Comparison of ENCODE assay signal across 20 mouse cellular contexts in the genomic region with DNA sequence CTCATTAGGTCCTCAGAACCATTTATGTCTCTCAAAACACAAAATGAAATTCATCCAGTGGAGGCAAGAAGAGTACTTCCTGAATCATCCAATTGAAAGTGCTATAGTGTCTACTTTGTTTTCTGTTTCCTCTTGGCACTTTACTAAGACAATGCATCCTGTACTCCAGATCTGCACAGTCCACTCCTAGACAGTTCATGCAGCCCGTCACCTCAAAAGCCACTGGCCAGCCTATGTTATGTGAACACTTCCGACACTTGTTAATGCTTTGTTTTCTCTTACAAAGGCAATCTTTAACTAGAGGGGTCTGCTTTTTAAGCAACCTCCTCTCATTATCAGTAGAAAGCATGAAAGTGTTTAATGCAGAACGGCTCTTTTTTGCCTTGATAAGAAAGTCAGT.
DNase-seq lines count a peak whose midpoint lies in the region; ATAC-seq and TF ChIP-seq lines count a peak whose summit lies in the region.
"Had no signal": no experiment of that assay in that cellular context is flagged by ENCODE, and none has a peak within 500 bp of the region (broad histone marks: within the 10 kb centered on the region; RNA-seq: fewer than 3 reads in every experiment).

No protein-coding gene starts in this region.

- no peak overlapping the region for H3K9ac ChIP-seq in midbrain, embryonic 15.5 days
- H3K9ac ChIP-seq in midbrain, postnatal 0 days (replicated peaks; ENCODE audit: low read length, poor library complexity, severe bottlenecking), result no peak overlapping the region
- no peak overlapping the region for H3K9ac ChIP-seq in forebrain, embryonic 13.5 days
- H3K9ac ChIP-seq in forebrain, postnatal 0 days, result no peak overlapping the region
- H3K9ac ChIP-seq: embryonic facial prominence, embryonic 13.5 days; hindbrain, embryonic 12.5 days had no signal

- H3K27ac ChIP-seq in midbrain, embryonic 15.5 days, result no peak overlapping the region
- H3K27ac ChIP-seq in midbrain, postnatal 0 days (ENCODE audit: low read depth, low read length), result no peak overlapping the region
- no peak overlapping the region for H3K27ac ChIP-seq in forebrain, embryonic 13.5 days
- H3K27ac ChIP-seq in forebrain, postnatal 0 days (ENCODE audit: low read depth, low read length), result no peak overlapping the region
- H3K27ac ChIP-seq: embryonic facial prominence, embryonic 13.5 days; heart, embryonic 10.5 days; hindbrain, embryonic 12.5 days had no signal

- no peak for ATAC-seq in midbrain, embryonic 15.5 days (replicated peaks)
- ATAC-seq in midbrain, postnatal 0 days (ENCODE audit: low FRiP score), result no peak
- peak; percentile 46 for ATAC-seq in forebrain, embryonic 13.5 days
- ATAC-seq in forebrain, postnatal 0 days, result peak; percentile 42; the same call in 1 of the 2 replicates
- ATAC-seq: hindbrain, embryonic 16.5 days; inflammation-experienced regulatory T-cells, adult 6 months had no signal

- H3K27me3 ChIP-seq in midbrain, embryonic 15.5 days (replicated peaks), result no peaks in the 10 kb centered on the region
- H3K27me3 ChIP-seq in midbrain, postnatal 0 days (ENCODE audit: insufficient read depth, low read length), result no peaks in the 10 kb centered on the region
- H3K27me3 ChIP-seq in forebrain, embryonic 13.5 days, result peaks cover 38% of the 10 kb centered on the region
- no peaks in the 10 kb centered on the region for H3K27me3 ChIP-seq in forebrain, postnatal 0 days (ENCODE audit: insufficient read depth, low read length)
- H3K27me3 ChIP-seq: embryonic facial prominence, embryonic 13.5 days; hindbrain, embryonic 12.5 days had no signal

- 34% methylated on average over 3 of the region's 3 CpGs for WGBS in midbrain, embryonic 15.5 days
- 39% methylated on average over 3 of the region's 3 CpGs for whole genome bisulfite sequencing in midbrain, postnatal 0 days
- WGBS in forebrain, embryonic 13.5 days, result 10% methylated on average over 3 of the region's 3 CpGs
- WGBS in forebrain, postnatal 0 days, result 7% methylated on average over 3 of the region's 3 CpGs

- H3K4me3 ChIP-seq in midbrain, embryonic 15.5 days, result no peak overlapping the region
- no peak overlapping the region for H3K4me3 ChIP-seq in midbrain, postnatal 0 days (ENCODE audit: low read depth, low read length)
- no peak overlapping the region for H3K4me3 ChIP-seq in forebrain, embryonic 13.5 days
- no peak overlapping the region for H3K4me3 ChIP-seq in forebrain, postnatal 0 days (ENCODE audit: low read depth, low read length)
- H3K4me3 ChIP-seq: embryonic facial prominence, embryonic 13.5 days; heart, embryonic 10.5 days; hindbrain, embryonic 12.5 days had no signal

- peak overlapping the region; percentile 10; the same call in 1 of the 2 replicates for H3K4me2 ChIP-seq in midbrain, embryonic 15.5 days
- H3K4me2 ChIP-seq in midbrain, postnatal 0 days (ENCODE audit: low read depth, low read length, poor library complexity, severe bottlenecking), result no peak overlapping the region
- H3K4me2 ChIP-seq in forebrain, embryonic 13.5 days, result peak overlapping the region; percentile 33; the same call in 1 of the 2 replicates
- peak overlapping the region; percentile 16 for H3K4me2 ChIP-seq in forebrain, postnatal 0 days (ENCODE audit: low read depth)
- H3K4me2 ChIP-seq: embryonic facial prominence, embryonic 13.5 days; hindbrain, embryonic 12.5 days had no signal

- H3K4me1 ChIP-seq in midbrain, embryonic 15.5 days, result peaks cover 8% of the 10 kb centered on the region; the same call in 1 of the 2 replicates
- H3K4me1 ChIP-seq in midbrain, postnatal 0 days (ENCODE audit: insufficient read depth, low read length), result no peaks in the 10 kb centered on the region
- peaks cover 12% of the 10 kb centered on the region for H3K4me1 ChIP-seq in forebrain, embryonic 13.5 days
- H3K4me1 ChIP-seq in forebrain, postnatal 0 days (ENCODE audit: insufficient read depth), result no peaks in the 10 kb centered on the region
- H3K4me1 ChIP-seq: embryonic facial prominence, embryonic 13.5 days; heart, embryonic 10.5 days; hindbrain, embryonic 12.5 days had no signal

- no peak for TF ChIP-seq CTCF in midbrain, postnatal 0 days (IDR thresholded peaks at IDR 0.05)
- TF ChIP-seq CTCF in forebrain, postnatal 0 days (IDR thresholded peaks at IDR 0.05; ENCODE audit: low read depth), result no peak

- DNase-seq in embryo, embryonic 11 days, result peak; percentile 1
- DNase-seq in embryo, embryonic 9.5 days (ENCODE audit: extremely low spot score), result no peak
- DNase-seq in midbrain, postnatal 0 days (ENCODE audit: low spot score), result no peak
- DNase-seq in forebrain, postnatal 0 days, result peak; percentile 33
- no peak for DNase-seq in cerebellum, postnatal 14 days
- DNase-seq: adrenal gland, postnatal 10 days; cerebellum, adult 11-12 months; cerebellum, adult 9-10 months; cerebellum, postnatal 36 days; gastrocnemius, postnatal 10 days; heart, adult 18-20 months; heart, postnatal 10 days; heart, postnatal 4 days had no signal

- no peaks in the 10 kb centered on the region for H3K36me3 ChIP-seq in midbrain, embryonic 15.5 days (replicated peaks)
- no peaks in the 10 kb centered on the region for H3K36me3 ChIP-seq in midbrain, postnatal 0 days (ENCODE audit: insufficient read depth, low read length)
- H3K36me3 ChIP-seq in forebrain, embryonic 13.5 days (ENCODE audit: poor library complexity, severe bottlenecking), result no peaks in the 10 kb centered on the region
- no peaks in the 10 kb centered on the region for H3K36me3 ChIP-seq in forebrain, postnatal 0 days (ENCODE audit: insufficient read depth)
- H3K36me3 ChIP-seq: embryonic facial prominence, embryonic 13.5 days; heart, embryonic 10.5 days; hindbrain, embryonic 12.5 days had no signal

- no peaks in the 10 kb centered on the region for H3K9me3 ChIP-seq in midbrain, embryonic 15.5 days
- no peaks in the 10 kb centered on the region for H3K9me3 ChIP-seq in midbrain, postnatal 0 days (ENCODE audit: low read length)
- H3K9me3 ChIP-seq in forebrain, embryonic 13.5 days (replicated peaks), result no peaks in the 10 kb centered on the region
- H3K9me3 ChIP-seq in forebrain, postnatal 0 days (ENCODE audit: low read length), result no peaks in the 10 kb centered on the region
- H3K9me3 ChIP-seq: embryonic facial prominence, embryonic 13.5 days; heart, embryonic 10.5 days; hindbrain, embryonic 12.5 days had no signal

Comparison
In these comparisons a context has a peak if more than half of its experiments do, and no peak if none do; other contexts are left out.
1. DNase-seq: peak in embryo, embryonic 11 days (single experiment) and forebrain, postnatal 0 days (single experiment); none in embryo, embryonic 9.5 days (single experiment), midbrain, postnatal 0 days (single experiment) and cerebellum, postnatal 14 days (0 of 2).
2. ATAC-seq: peak in forebrain, embryonic 13.5 days (single experiment) and forebrain, postnatal 0 days (single experiment); none in midbrain, embryonic 15.5 days (single experiment) and midbrain, postnatal 0 days (single experiment).